Mouse (Mus musculus) heart, adult 2 months (tissue): ENCODE measurements at regions not wholly inside any gene's neighbourhood (a gene's known extent, or its start where the extent isn't known, plus 50 kb on each side); places are given as distances from the start of the nearest gene placed in this dataset.

Source experiments
- CTCF ChIP-seq: fragments of 200-600 bp; IDR thresholded peaks from 2 replicates; pipeline ENCODE4 v1.8.1; 2022; ENCODE audit warnings: antibody characterized with exemption, mild to moderate bottlenecking, moderate library complexity
- POLR2A ChIP-seq: fragments of 200-500 bp; IDR thresholded peaks from 2 replicates; pipeline ENCODE4 v1.6.1; 2011; ENCODE audit warnings: mild to moderate bottlenecking, low read depth, low read length, control low read depth; ENCODE audit not compliant: insufficient read depth

GRCm38 (mm10) chr5:49660598-49660997 lies 135.9 kb upstream of the Kcnip4 start:
- TF ChIP-seq CTCF (no peak), POLR2A (no peak)
